Mouse (Mus musculus) ES-E14 (cell line): ENCODE data around the gene Des.

Source experiments
- CHD2 ChIP-seq: IDR thresholded peaks from 2 replicates; pipeline ENCODE4 v1.6.1; 2014; ENCODE audit warnings: mild to moderate bottlenecking, low read depth, low read length, inconsistent platforms
- HCFC1 ChIP-seq: IDR thresholded peaks from 2 replicates; pipeline ENCODE4 v1.6.1; 2012; ENCODE audit warnings: low read length, inconsistent platforms, borderline replicate concordance; ENCODE audit not compliant: insufficient read depth
- MAFK ChIP-seq: IDR thresholded peaks from 2 replicates; pipeline ENCODE4 v1.6.1; 2014; ENCODE audit warnings: mild to moderate bottlenecking, low read depth, low read length, inconsistent platforms; ENCODE audit not compliant: insufficient read depth
- ZC3H11A ChIP-seq: IDR thresholded peaks from 2 replicates; pipeline ENCODE4 v1.6.1; 2012; ENCODE audit warnings: low read depth, mild to moderate bottlenecking, inconsistent platforms, low read length, borderline replicate concordance
- ZNF384 ChIP-seq: IDR thresholded peaks from 2 replicates; pipeline ENCODE4 v1.6.1; 2012; ENCODE audit warnings: low read depth, low read length, inconsistent platforms

DNA sequence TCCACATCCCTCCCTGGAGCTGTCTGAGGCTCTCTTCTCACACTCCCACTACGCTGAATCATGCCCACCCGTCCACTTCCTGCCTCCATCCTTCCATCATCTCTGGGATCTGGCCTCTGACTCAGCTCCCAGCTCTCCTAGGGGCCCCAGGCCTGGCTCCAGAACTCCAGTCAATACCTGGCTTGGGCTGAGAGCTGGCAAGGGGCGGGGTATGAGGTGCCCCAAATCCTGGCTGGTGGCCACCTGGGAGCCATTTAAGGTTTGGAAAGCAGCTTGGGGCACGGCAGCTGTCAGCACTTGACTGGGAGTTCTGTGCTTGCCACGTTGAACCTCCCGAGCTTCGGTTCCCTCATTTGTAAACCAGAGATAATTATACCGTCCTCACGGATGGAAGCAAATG is 33.0 kb downstream of the Des start:
- TF ChIP-seq MAFK, result no peak
- no peak for TF ChIP-seq CHD2
- TF ChIP-seq ZNF384, result no peak
- TF ChIP-seq HCFC1, result no peak
- TF ChIP-seq ZC3H11A, result no peak
